Mouse (Mus musculus): ENCODE measurements around the gene Zbtb21.
A peak's percentile ranks its signal among the peaks of the same experiment; 100 is the strongest.
"Not testable (repeated sequence)": the region's sequence is repeated elsewhere in the genome, so short reads cannot be mapped to it uniquely, and the experiment has no call there.

Zbtb21 gene

GRCm38 (mm10) chr16:97962151-97962948, at the start of gene Zbtb21, which contains the start of gene C2cd2:
Zbtb21 (minus strand) TSS chr16:97962622.
C2cd2 (minus strand) TSS chr16:97962598.
- peak; percentile 96 for DNase-seq (ENCODE audit: low spot score)

- DNase-seq (ENCODE audit: low spot score), result not testable (repeated sequence)
Observed at GRCm38 (mm10) chr16:97997383-97997731, 34.9 kb upstream of the Zbtb21 start.

GRCm38 (mm10) chr16:97996616-97997382, 34.4 kb upstream of the Zbtb21 start, which contains the start of gene B230307C23Rik:
B230307C23Rik (plus strand) TSS chr16:97997315.
- DNase-seq (ENCODE audit: low spot score), result peak; percentile 92

- no peak for DNase-seq (ENCODE audit: low spot score)
Observed at GRCm38 (mm10) chr16:97995849-97996615, 33.6 kb upstream of the Zbtb21 start.

- not testable (repeated sequence) for DNase-seq (ENCODE audit: low spot score)
Observed at GRCm38 (mm10) chr16:97992477-97992876, 30.1 kb upstream of the Zbtb21 start.

GRCm38 (mm10) chr16:97991517-97991916, 29.1 kb upstream of the Zbtb21 start:
- DNase-seq (ENCODE audit: low spot score), result no peak

- DNase-seq (ENCODE audit: low spot score), result no peak
Observed at GRCm38 (mm10) chr16:97984589-97984988, 22.2 kb upstream of the Zbtb21 start.

- DNase-seq (ENCODE audit: low spot score), result no peak
Observed at GRCm38 (mm10) chr16:97981362-97981761, 18.9 kb upstream of the Zbtb21 start.

GRCm38 (mm10) chr16:97977722-97978121, 15.3 kb upstream of the Zbtb21 start:
- no peak for DNase-seq (ENCODE audit: low spot score)

GRCm38 (mm10) chr16:97977277-97977676, 14.9 kb upstream of the Zbtb21 start:
- DNase-seq (ENCODE audit: low spot score), result no peak

GRCm38 (mm10) chr16:97963956-97964540, 1.6 kb upstream of the Zbtb21 start:
- no peak for DNase-seq (ENCODE audit: low spot score)

GRCm38 (mm10) chr16:97961381-97962150, 856 bp downstream of the Zbtb21 start:
- DNase-seq (ENCODE audit: low spot score), result peak; percentile 10

GRCm38 (mm10) chr16:97960348-97960747, 2.1 kb downstream of the Zbtb21 start:
- no peak for DNase-seq (ENCODE audit: low spot score)

- no peak for DNase-seq (ENCODE audit: low spot score)
Observed at GRCm38 (mm10) chr16:97958401-97958973, 3.9 kb downstream of the Zbtb21 start.

GRCm38 (mm10) chr16:97957626-97958025, 4.8 kb downstream of the Zbtb21 start:
- DNase-seq (ENCODE audit: low spot score), result peak; percentile 12

- no peak for DNase-seq (ENCODE audit: low spot score)
Observed at GRCm38 (mm10) chr16:97956011-97956410, 6.4 kb downstream of the Zbtb21 start.

GRCm38 (mm10) chr16:97953300-97953699, 9.1 kb downstream of the Zbtb21 start:
- no peak for DNase-seq (ENCODE audit: low spot score)

GRCm38 (mm10) chr16:97952801-97953200, 9.6 kb downstream of the Zbtb21 start:
- no peak for DNase-seq (ENCODE audit: low spot score)

GRCm38 (mm10) chr16:97952371-97952770, 10.1 kb downstream of the Zbtb21 start:
- DNase-seq (ENCODE audit: low spot score), result no peak

- no peak for DNase-seq (ENCODE audit: low spot score)
Observed at GRCm38 (mm10) chr16:97950061-97950460, 12.4 kb downstream of the Zbtb21 start.

- no peak for DNase-seq (ENCODE audit: low spot score)
Observed at GRCm38 (mm10) chr16:97948836-97949235, 13.6 kb downstream of the Zbtb21 start.

All from embryo, embryonic 10.5 days (tissue).